Mouse (Mus musculus) lung, postnatal 0 days (tissue): ENCODE data around the gene Nr4a1.

Source experiments
- CTCF ChIP-seq: IDR thresholded peaks from 2 replicates; pipeline ENCODE4 v1.5.1; 2016; ENCODE audit warnings: antibody characterized with exemption, mild to moderate bottlenecking
- EP300 ChIP-seq: IDR thresholded peaks from 2 replicates; pipeline ENCODE4 v1.6.1; 2016; ENCODE audit warnings: antibody characterized with exemption, mild to moderate bottlenecking, control low read depth

DNA sequence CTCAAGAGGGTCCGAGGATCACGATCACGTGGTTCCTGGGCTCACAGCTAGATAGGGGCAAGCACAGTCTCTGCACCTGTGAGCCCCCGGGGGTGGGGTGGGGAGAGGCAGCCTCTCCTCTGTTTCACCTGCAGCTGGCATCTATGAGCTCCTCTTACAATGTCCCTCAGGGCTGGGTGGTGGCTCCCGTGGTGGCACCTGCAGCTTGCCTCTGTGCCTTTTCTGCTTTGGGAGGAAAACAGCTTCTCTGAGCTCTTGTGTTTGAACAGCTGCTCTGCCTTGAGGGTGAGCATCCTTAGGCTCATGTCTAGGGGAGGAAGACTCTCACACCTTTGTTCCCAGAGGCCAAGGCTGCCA lies 18.7 kb upstream of the Nr4a1 start:
- TF ChIP-seq CTCF (no peak), EP300 (no peak)
